Mouse (Mus musculus): ENCODE measurements at regions not wholly inside any gene's neighbourhood (a gene's known extent, or its start where the extent isn't known, plus 50 kb on each side); places are given as distances from the start of the nearest gene placed in this dataset.

- DNase-seq (ENCODE audit: low spot score in 2 of 2), result no peak
- intact Hi-C loops (cut with DNase I), result no loop called here
Measured at GRCm38 (mm10) chr1:103762044-103762663, 1006.2 kb upstream of the Cdh20 start.

- intact Hi-C loops (cut with DNase I), result no loop called here
- no peak for DNase-seq (ENCODE audit: low spot score in 2 of 2)
Measured at GRCm38 (mm10) chr1:103762745-103763144, 1005.6 kb upstream of the Cdh20 start.

GRCm38 (mm10) chr1:103767315-103767714 lies 1001.0 kb upstream of the Cdh20 start:
- no peak for DNase-seq (ENCODE audit: low spot score in 2 of 2)
- intact Hi-C loops (cut with DNase I), result no loop called here

GRCm38 (mm10) chr1:103784692-103785091 lies 983.6 kb upstream of the Cdh20 start:
- intact Hi-C loops (cut with DNase I), result no loop called here

GRCm38 (mm10) chr1:103796337-103796736 lies 972.0 kb upstream of the Cdh20 start:
- DNase-seq (ENCODE audit: low spot score in 2 of 2), result no peak
- intact Hi-C loops (cut with DNase I), result no loop called here

More at GRCm38 (mm10) chr1:103784692-103785091, 983.6 kb upstream of the Cdh20 start:
- no peak for DNase-seq (ENCODE audit: low spot score in 2 of 2)

DNA sequence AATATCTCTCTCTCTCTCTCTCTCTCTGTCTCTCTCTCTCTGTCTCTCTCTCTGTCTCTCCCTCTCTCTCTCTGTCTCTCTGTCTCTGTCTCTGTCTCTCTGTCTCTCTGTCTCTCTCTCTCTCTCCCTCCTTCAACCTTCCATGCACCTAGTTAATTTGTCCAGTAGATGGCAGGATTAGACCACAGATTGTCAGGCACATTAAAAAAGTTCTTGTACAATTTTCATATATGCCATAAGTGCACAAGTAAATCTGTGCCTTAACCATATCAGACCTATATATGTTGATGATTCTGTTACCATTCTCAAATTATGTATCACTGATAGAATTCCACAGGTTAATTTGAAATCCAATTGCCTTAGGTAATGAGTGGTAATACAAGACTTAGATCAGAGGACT lies 969.0 kb upstream of the Cdh20 start:
- intact Hi-C loops (cut with DNase I), result loop anchor here (2.0 kb wide), 1 partner anchor 1181 kb away; no protein-coding TSS in a partner anchor
- DNase-seq (ENCODE audit: low spot score in 2 of 2), result no peak

DNA sequence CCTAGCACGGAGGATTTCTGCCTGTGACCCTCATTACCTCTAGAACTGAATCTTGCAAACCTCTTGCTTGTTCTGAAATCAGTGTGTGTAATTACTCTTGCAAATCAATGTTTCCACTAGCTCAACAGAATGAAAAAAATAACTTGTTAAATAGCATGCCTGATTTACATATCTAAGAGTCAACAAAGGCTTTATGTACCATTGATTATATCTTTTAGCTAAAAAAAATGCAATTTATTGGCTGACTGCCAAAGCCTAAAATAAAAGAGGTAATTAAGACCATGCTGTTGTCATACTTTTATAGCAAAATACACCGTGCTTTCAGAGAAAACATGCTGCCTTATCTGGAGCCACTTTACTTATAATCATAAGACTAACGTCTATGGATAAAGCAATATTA lies 950.4 kb upstream of the Cdh20 start:
- intact Hi-C loops (cut with DNase I), result no loop called here
- no peak for DNase-seq (ENCODE audit: low spot score in 2 of 2)

All from left cerebral cortex, postnatal 36 days (tissue).